Mouse (Mus musculus): ENCODE data around the gene Gpr135. TPM values are rescaled to one million over a fixed set of nuclear protein-coding genes. Genes with fewer than 3 reads are reported as not detected.

Gene Gpr135
- 4.6 and 7.4 TPM in 2 replicates for polyA plus RNA-seq (2014; fragmentation: Nextera tagmentation; extraction: Ambion mirVana)

DNA sequence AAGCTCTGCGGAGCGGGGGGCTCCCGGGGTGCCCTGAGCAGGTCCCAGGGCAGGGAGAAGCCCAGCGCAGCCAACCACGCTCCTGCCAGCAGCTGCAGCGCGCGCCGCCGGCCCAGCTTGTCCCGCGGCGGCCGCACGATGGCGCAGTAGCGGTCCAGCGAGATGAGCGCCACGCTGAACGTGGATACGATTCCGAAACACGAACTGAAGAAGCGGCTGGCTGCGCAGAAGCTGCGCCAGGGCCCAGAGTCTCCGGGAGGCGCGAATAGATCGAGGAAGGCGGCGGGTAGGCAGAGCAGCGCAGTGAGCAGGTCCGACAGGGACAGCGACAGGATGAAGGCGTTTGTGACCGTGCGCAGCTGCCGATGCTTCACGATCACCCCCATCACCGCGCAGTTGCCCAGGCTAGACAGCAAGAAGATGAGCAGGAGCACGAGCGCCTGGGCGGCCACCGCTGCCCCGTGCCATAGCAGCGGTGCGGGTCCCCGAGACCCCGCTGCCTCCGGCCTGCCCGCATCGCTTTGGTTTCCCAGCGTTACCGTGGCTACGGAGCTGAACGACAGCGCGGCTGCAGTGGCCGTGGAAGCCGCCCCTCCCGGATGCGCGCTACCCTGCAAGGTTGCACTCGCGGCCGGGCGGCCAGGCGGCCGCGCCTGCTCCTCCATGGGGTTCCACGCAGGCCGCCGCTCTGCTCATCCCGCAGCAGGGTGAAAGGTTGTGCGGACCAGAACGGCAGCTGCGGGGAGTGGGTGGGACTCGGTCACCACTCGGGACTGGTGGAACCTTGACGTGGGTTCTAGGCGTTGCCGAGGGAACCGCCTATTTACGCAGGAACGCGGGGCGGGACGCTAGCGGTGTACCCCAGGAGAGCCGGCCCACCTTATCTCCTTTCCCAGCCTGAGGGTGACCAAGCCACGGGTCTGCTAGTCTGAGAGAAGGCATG, at the start of gene Gpr135:
Gene Gpr135 (minus strand): TSS at position 799 of the 943 bp plus-strand sequence.
- Histone ChIP-seq H3K9me3 (ENCODE audit: control insufficient read depth, low read length) (no peaks in the 10 kb centered on the region), H3K4me1 (ENCODE audit: control insufficient read depth, insufficient read depth, low read length) (peaks cover 8% of the 10 kb centered on the region; the same call in 1 of the 2 replicates), H3K36me3 (ENCODE audit: control insufficient read depth, insufficient read depth, low read length) (peaks cover 4% of the 10 kb centered on the region; the same call in 1 of the 2 replicates), H3K4me3 (replicated peaks; ENCODE audit: low read depth, low read length) (peak within 1 kb of the TSS; percentile 68), H3K27ac (replicated peaks; ENCODE audit: low read depth, low read length) (peak within 1 kb of the TSS; percentile 94), H3K4me2 (ENCODE audit: low read length) (peak within 1 kb of the TSS; percentile 73), H3K27me3 (ENCODE audit: control insufficient read depth, insufficient read depth, low read length) (0 out of 2 replicates have a peak, but pooled peaks cover 4% of the 10 kb centered on the region), H3K9ac (replicated peaks; ENCODE audit: low read length) (peak within 1 kb of the TSS; percentile 82)
- WGBS, result under 1% methylated on average over 91 of the region's 94 CpGs
- ATAC-seq (ENCODE audit: low FRiP score, low TSS enrichment), result peak; percentile 87
- peak; percentile 95 for DNase-seq

DNA sequence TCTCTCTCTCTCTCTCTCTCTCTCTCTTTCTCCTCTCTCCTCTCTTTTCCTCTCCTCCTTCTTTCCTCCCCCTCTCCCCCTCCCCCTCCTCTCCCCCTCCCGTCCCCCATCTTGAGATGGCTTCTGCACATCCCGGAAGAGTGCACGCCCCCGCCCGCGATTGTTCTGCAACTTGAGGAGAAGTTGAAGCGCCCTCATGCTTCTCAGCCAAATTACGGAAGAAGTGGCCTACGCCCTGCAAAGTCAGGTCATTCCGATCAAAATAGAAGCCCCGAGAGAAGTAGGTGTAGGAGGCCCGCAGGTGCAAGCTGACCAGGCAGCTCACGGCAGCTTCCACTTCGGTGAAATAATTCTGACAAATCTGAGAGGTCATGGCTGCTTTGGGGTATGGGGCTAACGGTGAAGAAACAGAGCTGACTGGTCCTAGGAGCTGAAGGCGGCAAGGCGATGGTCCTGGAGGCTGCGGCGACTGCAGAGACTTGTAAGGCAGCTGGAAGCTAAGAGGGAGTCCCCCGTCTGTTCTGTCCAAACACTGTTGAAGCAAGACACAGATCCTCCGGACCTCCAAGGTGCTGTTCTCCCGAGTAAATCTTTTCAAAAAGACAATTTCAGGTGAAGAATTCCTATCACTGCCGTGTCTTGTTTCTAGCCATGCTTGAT, 44.9 kb upstream of the Gpr135 start:
- no peak overlapping the region for H3K27ac ChIP-seq (replicated peaks; ENCODE audit: low read depth, low read length)
- DNase-seq, result no peak
- no peak for ATAC-seq (ENCODE audit: low FRiP score, low TSS enrichment)
- H3K9ac ChIP-seq (replicated peaks; ENCODE audit: low read length), result no peak overlapping the region
- 83% methylated on average over 22 of the region's 23 CpGs for WGBS
- no peaks in the 10 kb centered on the region for H3K4me1 ChIP-seq (ENCODE audit: control insufficient read depth, insufficient read depth, low read length)
- no peaks in the 10 kb centered on the region for H3K9me3 ChIP-seq (ENCODE audit: control insufficient read depth, low read length)
- H3K4me3 ChIP-seq (replicated peaks; ENCODE audit: low read depth, low read length), result no peak overlapping the region
- H3K36me3 ChIP-seq (ENCODE audit: control insufficient read depth, insufficient read depth, low read length), result no peaks in the 10 kb centered on the region
- no peak overlapping the region for H3K4me2 ChIP-seq (ENCODE audit: low read length)
- H3K27me3 ChIP-seq (ENCODE audit: control insufficient read depth, insufficient read depth, low read length), result no peaks in the 10 kb centered on the region

DNA sequence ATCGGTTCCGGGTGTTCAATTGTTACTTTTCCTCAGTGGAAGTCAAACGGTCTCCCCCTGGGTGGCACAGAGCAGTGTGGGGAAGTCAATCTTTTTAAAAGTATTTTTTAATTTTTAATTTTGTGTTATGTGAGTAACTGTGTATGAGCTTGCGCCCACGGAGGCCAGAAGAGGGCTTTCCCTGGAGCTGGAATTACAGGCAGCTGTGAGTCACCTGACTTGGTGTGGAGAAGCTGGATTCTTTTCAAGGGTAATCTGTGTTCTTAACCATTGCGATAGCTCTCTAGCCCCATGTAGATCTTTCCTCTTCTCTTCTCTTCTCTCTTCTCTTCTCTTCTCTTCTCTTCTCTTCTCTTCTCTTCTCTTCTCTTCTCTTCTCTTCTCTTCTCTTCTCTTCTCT, 44.2 kb upstream of the Gpr135 start:
- Histone ChIP-seq H3K4me2 (ENCODE audit: low read length) (no peak overlapping the region), H3K27ac (replicated peaks; ENCODE audit: low read depth, low read length) (no peak overlapping the region), H3K27me3 (ENCODE audit: control insufficient read depth, insufficient read depth, low read length) (no peaks in the 10 kb centered on the region), H3K36me3 (ENCODE audit: control insufficient read depth, insufficient read depth, low read length) (no peaks in the 10 kb centered on the region), H3K4me1 (ENCODE audit: control insufficient read depth, insufficient read depth, low read length) (no peaks in the 10 kb centered on the region), H3K9me3 (ENCODE audit: control insufficient read depth, low read length) (no peaks in the 10 kb centered on the region), H3K4me3 (replicated peaks; ENCODE audit: low read depth, low read length) (no peak overlapping the region), H3K9ac (replicated peaks; ENCODE audit: low read length) (no peak overlapping the region)
- DNase-seq (no peak), ATAC-seq (ENCODE audit: low FRiP score, low TSS enrichment) (no peak)
- WGBS, result 75% methylated on average over 6 of the region's 6 CpGs

GRCm38 (mm10) chr12:72104525-72105281, 33.8 kb upstream of the Gpr135 start:
- H3K27me3 ChIP-seq (ENCODE audit: control insufficient read depth, insufficient read depth, low read length), result no peaks in the 10 kb centered on the region
- no peak overlapping the region for H3K9ac ChIP-seq (replicated peaks; ENCODE audit: low read length)
- H3K27ac ChIP-seq (replicated peaks; ENCODE audit: low read depth, low read length), result no peak overlapping the region
- ATAC-seq (ENCODE audit: low FRiP score, low TSS enrichment), result peak; percentile 55; the same call in 1 of the 2 replicates
- 31% methylated on average over 14 of the region's 14 CpGs for WGBS
- no peaks in the 10 kb centered on the region for H3K9me3 ChIP-seq (ENCODE audit: control insufficient read depth, low read length)
- DNase-seq, result peak; percentile 93
- 0 out of 2 replicates have a peak overlapping the region, but pooled peaks have one; percentile 21 for H3K4me2 ChIP-seq (ENCODE audit: low read length)
- no peaks in the 10 kb centered on the region for H3K4me1 ChIP-seq (ENCODE audit: control insufficient read depth, insufficient read depth, low read length)
- no peak overlapping the region for H3K4me3 ChIP-seq (replicated peaks; ENCODE audit: low read depth, low read length)
- H3K36me3 ChIP-seq (ENCODE audit: control insufficient read depth, insufficient read depth, low read length), result peaks cover 18% of the 10 kb centered on the region

GRCm38 (mm10) chr12:72104027-72104426, 33.1 kb upstream of the Gpr135 start:
- 90% methylated on average over 5 of the region's 5 CpGs for WGBS
- Histone ChIP-seq H3K4me1 (ENCODE audit: control insufficient read depth, insufficient read depth, low read length) (no peaks in the 10 kb centered on the region), H3K27ac (replicated peaks; ENCODE audit: low read depth, low read length) (no peak overlapping the region), H3K36me3 (ENCODE audit: control insufficient read depth, insufficient read depth, low read length) (peaks cover 23% of the 10 kb centered on the region), H3K27me3 (ENCODE audit: control insufficient read depth, insufficient read depth, low read length) (no peaks in the 10 kb centered on the region), H3K4me3 (replicated peaks; ENCODE audit: low read depth, low read length) (no peak overlapping the region), H3K4me2 (ENCODE audit: low read length) (no peak overlapping the region), H3K9me3 (ENCODE audit: control insufficient read depth, low read length) (no peaks in the 10 kb centered on the region), H3K9ac (replicated peaks; ENCODE audit: low read length) (no peak overlapping the region)
- DNase-seq (no peak), ATAC-seq (ENCODE audit: low FRiP score, low TSS enrichment) (no peak)

DNA sequence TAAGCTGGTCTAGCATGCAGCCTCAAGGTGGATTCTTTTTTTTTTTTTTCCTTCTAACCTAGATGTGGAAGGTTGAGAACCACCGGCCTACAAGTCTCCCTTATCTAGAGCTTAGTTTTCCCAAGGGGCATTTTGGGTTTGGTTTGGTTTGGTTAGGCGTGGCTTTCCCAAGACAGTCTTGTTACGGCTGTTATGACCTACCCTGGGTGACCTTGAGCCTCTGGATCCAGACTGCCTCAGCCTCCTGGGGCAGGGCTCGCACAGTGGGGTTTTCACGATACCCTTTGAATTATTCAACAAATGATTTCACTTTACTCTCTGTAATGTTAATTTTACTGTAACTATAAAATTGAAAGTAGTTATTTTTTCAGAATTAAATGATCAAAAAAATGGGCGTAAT, 31.9 kb upstream of the Gpr135 start:
- H3K27me3 ChIP-seq (ENCODE audit: control insufficient read depth, insufficient read depth, low read length), result no peaks in the 10 kb centered on the region
- H3K9me3 ChIP-seq (ENCODE audit: control insufficient read depth, low read length), result no peaks in the 10 kb centered on the region
- H3K27ac ChIP-seq (replicated peaks; ENCODE audit: low read depth, low read length), result no peak overlapping the region
- H3K36me3 ChIP-seq (ENCODE audit: control insufficient read depth, insufficient read depth, low read length), result peaks cover 29% of the 10 kb centered on the region
- H3K9ac ChIP-seq (replicated peaks; ENCODE audit: low read length), result no peak overlapping the region
- no peak for ATAC-seq (ENCODE audit: low FRiP score, low TSS enrichment)
- H3K4me1 ChIP-seq (ENCODE audit: control insufficient read depth, insufficient read depth, low read length), result no peaks in the 10 kb centered on the region
- WGBS, result 82% methylated on average over 6 of the region's 6 CpGs
- no peak overlapping the region for H3K4me3 ChIP-seq (replicated peaks; ENCODE audit: low read depth, low read length)
- no peak for DNase-seq
- no peak overlapping the region for H3K4me2 ChIP-seq (ENCODE audit: low read length)

DNA sequence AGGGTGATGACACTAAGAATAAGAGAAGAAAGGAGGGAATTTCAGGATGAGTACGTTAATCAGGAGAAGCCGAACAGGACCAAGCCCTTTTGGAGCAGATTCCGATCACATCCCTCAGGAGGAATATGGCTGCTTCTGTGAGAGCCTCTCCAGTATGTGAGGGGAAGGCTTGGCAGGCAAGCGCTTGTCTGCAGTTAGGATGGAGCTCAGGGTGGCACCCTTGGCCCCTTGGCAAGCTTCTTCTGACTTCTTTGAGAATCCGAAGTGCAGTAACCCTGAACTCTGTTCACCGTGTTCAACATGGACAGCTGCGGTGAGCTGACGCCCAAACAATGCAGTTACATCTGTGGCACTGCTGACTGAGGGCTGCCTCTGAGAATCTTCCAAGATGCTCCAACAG, 26.0 kb upstream of the Gpr135 start:
- Histone ChIP-seq H3K27ac (replicated peaks; ENCODE audit: low read depth, low read length) (no peak overlapping the region), H3K36me3 (ENCODE audit: control insufficient read depth, insufficient read depth, low read length) (peaks cover 84% of the 10 kb centered on the region), H3K27me3 (ENCODE audit: control insufficient read depth, insufficient read depth, low read length) (no peaks in the 10 kb centered on the region), H3K4me1 (ENCODE audit: control insufficient read depth, insufficient read depth, low read length) (no peaks in the 10 kb centered on the region), H3K9me3 (ENCODE audit: control insufficient read depth, low read length) (no peaks in the 10 kb centered on the region), H3K9ac (replicated peaks; ENCODE audit: low read length) (no peak overlapping the region), H3K4me3 (replicated peaks; ENCODE audit: low read depth, low read length) (no peak overlapping the region), H3K4me2 (ENCODE audit: low read length) (no peak overlapping the region)
- DNase-seq, result no peak
- no peak for ATAC-seq (ENCODE audit: low FRiP score, low TSS enrichment)
- 99% methylated on average over 8 of the region's 8 CpGs for WGBS

GRCm38 (mm10) chr12:72089802-72090201, 18.9 kb upstream of the Gpr135 start:
- Histone ChIP-seq H3K9ac (replicated peaks; ENCODE audit: low read length) (no peak overlapping the region), H3K4me1 (ENCODE audit: control insufficient read depth, insufficient read depth, low read length) (peaks cover 21% of the 10 kb centered on the region), H3K9me3 (ENCODE audit: control insufficient read depth, low read length) (no peaks in the 10 kb centered on the region), H3K27ac (replicated peaks; ENCODE audit: low read depth, low read length) (no peak overlapping the region), H3K4me3 (replicated peaks; ENCODE audit: low read depth, low read length) (no peak overlapping the region), H3K4me2 (ENCODE audit: low read length) (no peak overlapping the region), H3K27me3 (ENCODE audit: control insufficient read depth, insufficient read depth, low read length) (no peaks in the 10 kb centered on the region), H3K36me3 (ENCODE audit: control insufficient read depth, insufficient read depth, low read length) (peaks cover 50% of the 10 kb centered on the region)
- DNase-seq, result no peak
- 94% methylated on average over 4 of the region's 4 CpGs for WGBS
- no peak for ATAC-seq (ENCODE audit: low FRiP score, low TSS enrichment)
